Mouse (Mus musculus): ENCODE measurements at regions not wholly inside any gene's neighbourhood (a gene's known extent, or its start where the extent isn't known, plus 50 kb on each side); places are given as distances from the start of the nearest gene placed in this dataset.

DNA sequence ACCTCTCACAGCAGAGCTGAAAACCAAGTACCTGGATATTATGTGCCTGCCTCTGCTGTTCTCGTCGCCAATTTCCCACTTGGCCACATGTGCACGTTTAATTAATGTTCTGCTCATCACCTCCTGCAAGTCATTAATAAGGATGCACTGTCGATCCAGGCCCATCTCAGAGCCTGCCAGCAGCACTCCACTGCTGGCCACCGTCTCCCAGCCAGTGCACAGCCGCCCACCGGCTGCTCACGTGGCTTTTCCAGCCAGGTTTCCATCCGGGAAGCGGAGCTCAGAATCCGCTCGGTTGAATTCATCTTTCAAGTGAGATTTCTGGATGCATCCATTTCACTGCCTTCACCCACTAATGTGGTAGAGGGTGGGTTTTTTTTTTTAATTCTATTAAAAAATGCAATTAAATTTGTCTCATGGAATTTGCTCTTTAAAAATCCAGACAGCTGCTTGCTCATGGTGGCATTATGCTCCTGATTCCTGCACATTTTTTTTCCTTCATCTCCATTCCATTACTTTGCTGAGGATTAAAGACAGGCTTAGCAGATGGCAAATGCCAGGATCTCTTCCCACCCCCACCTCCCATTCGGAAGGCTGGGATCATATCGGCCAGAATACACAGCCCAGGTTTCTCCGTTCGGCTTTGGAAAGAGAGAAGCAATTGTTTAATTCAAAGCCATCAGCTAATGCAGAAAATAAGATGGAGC lies 113.9 kb upstream of the Lmo4 start:
- peak overlapping the region; percentile 73 for H3K27ac ChIP-seq
- peak overlapping the region; percentile 14; the same call in 1 of the 2 replicates for H3K4me3 ChIP-seq
- intact Hi-C loops (cut with DNase I) = no loop called here

DNA sequence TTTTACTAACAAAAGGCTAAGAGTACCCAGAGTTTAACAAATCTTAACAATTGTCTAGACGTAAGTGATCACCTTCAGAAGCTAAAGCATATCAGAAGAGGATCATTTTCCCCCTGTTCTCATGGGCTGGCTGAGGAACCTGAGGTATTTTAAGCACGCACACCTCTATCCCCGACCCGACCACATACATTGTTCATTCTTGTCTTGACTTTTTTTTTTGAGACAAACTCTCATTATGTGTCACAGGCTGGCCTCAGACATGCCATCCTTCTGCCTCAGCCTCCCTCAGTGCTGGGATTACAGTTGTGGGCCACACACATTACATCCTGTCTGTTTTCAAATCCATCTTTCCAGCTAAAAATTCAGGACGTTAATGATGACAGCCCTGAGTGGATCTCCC lies 105.7 kb upstream of the Lmo4 start:
- Histone ChIP-seq H3K4me3 (no peak overlapping the region), H3K27ac (no peak overlapping the region)
- TF ChIP-seq CTCF (IDR thresholded peaks at IDR 0.05) = no peak
- no peak for DNase-seq (ENCODE audit: extremely low spot score in 1 of 2, low spot score in 2 of 2)
- intact Hi-C loops (cut with DNase I) = no loop called here

More for the DNA sequence above, 113.9 kb upstream of the Lmo4 start:
- DNase-seq (ENCODE audit: extremely low spot score in 1 of 2, low spot score in 2 of 2) = peak; percentile 45 to 49
- TF ChIP-seq CTCF (IDR thresholded peaks at IDR 0.05) = no peak

DNA sequence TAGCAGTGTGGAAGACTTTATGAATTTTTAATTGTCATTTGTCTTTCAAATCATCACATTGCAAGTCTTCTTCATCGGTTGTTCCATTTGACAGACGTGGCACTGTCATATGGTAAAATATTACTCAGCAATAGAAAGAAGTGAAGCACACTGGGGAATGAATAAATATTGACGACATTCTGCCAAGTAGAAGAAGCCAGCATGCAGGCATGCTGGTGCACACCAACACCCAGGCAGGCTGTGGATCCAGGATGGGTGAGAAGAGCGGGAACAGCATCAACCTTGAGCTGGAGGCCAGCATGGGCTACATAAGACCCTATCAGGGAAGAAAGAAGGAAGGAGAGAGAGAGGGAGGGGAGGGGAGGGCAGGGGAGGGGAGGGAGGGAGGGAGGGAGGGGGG lies 103.6 kb upstream of the Lmo4 start:
- H3K4me3 ChIP-seq = no peak overlapping the region
- TF ChIP-seq CTCF (IDR thresholded peaks at IDR 0.05) = no peak
- intact Hi-C loops (cut with DNase I) = no loop called here
- no peak overlapping the region for H3K27ac ChIP-seq
- no peak for DNase-seq (ENCODE audit: extremely low spot score in 1 of 2, low spot score in 2 of 2)

DNA sequence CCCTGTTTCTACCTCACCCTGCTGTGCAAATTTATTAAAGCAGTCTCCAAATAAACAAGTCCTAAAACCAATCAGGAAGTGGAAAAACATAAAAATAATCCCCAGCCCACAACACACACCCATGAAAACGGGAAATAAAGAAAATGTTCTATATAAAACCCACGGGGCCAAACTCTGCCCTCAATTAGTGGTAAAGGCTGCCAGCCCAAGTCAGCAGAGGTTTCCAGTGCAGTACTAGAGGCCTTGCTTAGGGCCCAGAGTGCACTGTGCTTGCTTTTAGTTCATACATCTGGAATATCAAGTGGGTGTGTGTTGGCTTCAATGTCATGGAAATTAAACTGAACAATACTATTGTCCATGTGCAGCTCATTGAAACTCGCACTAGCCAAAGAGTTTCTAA lies 102.5 kb upstream of the Lmo4 start:
- Histone ChIP-seq H3K4me3 (no peak overlapping the region), H3K27ac (no peak overlapping the region)
- DNase-seq (ENCODE audit: extremely low spot score in 1 of 2, low spot score in 2 of 2) = no peak
- intact Hi-C loops (cut with DNase I) = no loop called here
- TF ChIP-seq CTCF (IDR thresholded peaks at IDR 0.05) = no peak

DNA sequence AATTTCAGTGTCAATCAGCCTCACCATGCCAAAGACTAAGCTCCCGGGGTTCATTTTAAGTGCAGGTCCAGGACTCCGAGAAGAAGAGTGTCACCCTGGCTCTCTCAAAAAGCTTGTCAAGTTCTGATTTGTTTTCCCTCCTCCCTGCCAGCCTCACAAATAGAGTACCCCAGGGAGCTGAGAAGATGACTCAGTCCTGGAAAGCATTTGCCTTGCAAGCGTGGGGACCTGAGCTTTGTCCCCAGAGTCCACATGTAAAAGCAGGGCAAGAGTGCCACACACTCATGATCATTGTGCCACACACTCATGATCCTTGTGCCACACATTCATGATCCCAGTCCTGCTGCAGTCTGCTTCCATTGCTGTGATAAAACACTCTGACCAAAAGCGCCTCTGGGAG lies 100.4 kb upstream of the Lmo4 start:
- Histone ChIP-seq H3K27ac (no peak overlapping the region), H3K4me3 (no peak overlapping the region)
- intact Hi-C loops (cut with DNase I) = no loop called here
- no peak for DNase-seq (ENCODE audit: extremely low spot score in 1 of 2, low spot score in 2 of 2)
- no peak for TF ChIP-seq CTCF (IDR thresholded peaks at IDR 0.05)

DNA sequence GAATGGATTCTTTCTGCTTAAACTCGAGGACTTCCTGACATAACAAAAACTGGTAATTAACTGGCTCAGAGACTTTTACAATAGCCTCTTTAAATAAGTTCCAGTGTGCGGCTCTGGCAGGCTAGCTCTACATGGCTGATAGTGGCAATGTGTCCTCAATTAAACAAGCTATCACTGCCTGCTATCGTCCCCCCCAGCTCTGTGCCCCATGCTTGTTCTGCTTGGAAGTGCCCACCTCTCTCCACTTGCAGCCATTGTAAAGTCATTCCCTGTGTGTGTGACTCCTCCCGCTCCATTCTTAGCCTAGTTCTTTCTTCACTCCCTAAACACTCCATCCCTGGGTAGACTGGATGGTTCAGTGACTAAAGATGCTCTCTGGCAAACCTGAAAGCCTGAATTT lies 99.9 kb upstream of the Lmo4 start:
- H3K4me3 ChIP-seq = no peak overlapping the region
- TF ChIP-seq CTCF (IDR thresholded peaks at IDR 0.05) = no peak
- no peak overlapping the region for H3K27ac ChIP-seq
- DNase-seq (ENCODE audit: extremely low spot score in 1 of 2, low spot score in 2 of 2) = no peak
- intact Hi-C loops (cut with DNase I) = no loop called here

DNA sequence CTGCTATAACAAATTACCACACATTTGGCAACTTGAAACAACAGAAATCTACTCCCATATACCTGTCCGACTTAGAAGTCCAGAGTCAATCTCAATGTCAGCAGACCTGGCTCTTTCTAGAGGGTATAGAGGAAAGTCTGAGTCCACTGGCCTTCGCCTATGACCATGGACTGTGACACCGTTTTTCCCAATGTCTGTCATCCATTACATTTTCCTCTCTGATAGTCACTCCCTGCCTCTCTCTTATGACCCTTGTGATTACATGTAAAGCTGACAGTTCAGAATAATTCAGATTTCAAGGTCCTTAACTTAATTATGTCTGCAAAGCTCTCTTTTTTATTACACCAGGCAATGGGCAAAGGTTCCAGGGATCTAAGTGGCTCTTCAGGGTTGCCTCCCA lies 97.6 kb upstream of the Lmo4 start:
- intact Hi-C loops (cut with DNase I) = no loop called here
- no peak overlapping the region for H3K27ac ChIP-seq
- H3K4me3 ChIP-seq = no peak overlapping the region
- no peak for TF ChIP-seq CTCF (IDR thresholded peaks at IDR 0.05)
- no peak for DNase-seq (ENCODE audit: extremely low spot score in 1 of 2, low spot score in 2 of 2)

DNA sequence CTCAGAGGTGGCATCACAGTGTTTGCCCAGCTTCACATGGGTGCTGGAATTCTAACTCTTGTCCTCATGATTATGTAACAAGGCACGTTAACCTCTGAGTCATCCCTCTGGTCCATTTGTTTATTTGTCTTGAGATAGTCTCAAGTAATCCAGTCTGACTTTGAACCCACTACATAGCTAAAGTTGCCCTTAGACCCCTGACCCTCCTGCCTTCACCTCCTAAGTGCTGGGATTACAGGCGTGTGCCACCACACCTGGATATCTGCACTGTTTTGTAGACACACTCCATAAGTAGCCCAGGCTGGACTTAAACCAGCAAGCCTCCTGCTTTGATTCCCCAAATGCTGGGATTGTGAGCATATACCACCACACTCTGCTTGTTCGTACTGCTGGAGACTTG lies 96.0 kb upstream of the Lmo4 start:
- intact Hi-C loops (cut with DNase I) = no loop called here
- Histone ChIP-seq H3K27ac (no peak overlapping the region), H3K4me3 (no peak overlapping the region)
- no peak for TF ChIP-seq CTCF (IDR thresholded peaks at IDR 0.05)
- DNase-seq (ENCODE audit: extremely low spot score in 1 of 2, low spot score in 2 of 2) = no peak

DNA sequence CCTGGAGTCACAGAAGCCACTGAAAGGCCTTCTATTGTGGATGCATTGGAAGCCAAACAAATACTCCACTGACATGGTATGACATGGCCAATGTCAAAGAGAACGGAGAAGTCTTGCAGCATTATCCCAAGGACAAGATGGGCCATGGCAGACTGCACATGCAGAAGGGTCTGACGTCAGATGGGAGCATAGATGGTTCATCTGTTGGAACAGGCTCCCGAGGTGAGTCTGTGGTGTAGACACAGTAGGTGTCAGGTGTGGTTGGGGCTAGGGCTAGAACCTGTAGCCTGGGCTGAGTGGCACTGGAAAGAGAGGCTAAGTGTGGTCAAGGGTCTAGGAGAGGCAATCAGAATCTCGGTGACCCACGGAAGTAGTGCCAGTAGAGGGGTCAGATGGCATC lies 94.2 kb upstream of the Lmo4 start:
- Histone ChIP-seq H3K27ac (no peak overlapping the region), H3K4me3 (no peak overlapping the region)
- no peak for TF ChIP-seq CTCF (IDR thresholded peaks at IDR 0.05)
- DNase-seq (ENCODE audit: extremely low spot score in 1 of 2, low spot score in 2 of 2) = no peak
- intact Hi-C loops (cut with DNase I) = no loop called here

DNA sequence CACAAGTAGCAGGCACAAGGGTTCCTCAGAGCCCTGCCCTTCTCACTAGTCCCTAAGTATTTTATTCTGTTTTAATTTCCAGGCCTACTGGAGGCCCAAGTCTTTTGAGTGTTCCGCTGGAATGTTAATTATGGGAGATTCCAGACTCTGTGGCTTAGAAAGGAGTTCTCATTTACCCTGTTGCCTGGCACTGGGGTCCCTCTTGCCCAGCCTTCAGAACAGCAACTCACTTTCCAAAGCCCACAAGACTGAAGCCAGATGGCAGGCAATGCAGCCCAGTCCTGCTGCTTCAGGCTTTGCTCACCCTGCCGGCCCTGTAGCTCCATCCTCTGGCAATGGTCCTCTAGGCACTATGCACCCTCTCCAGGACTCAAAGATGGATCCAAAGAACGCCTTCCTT lies 84.5 kb upstream of the Lmo4 start:
- intact Hi-C loops (cut with DNase I) = no loop called here
- H3K4me3 ChIP-seq = no peak overlapping the region
- no peak overlapping the region for H3K27ac ChIP-seq
- TF ChIP-seq CTCF (IDR thresholded peaks at IDR 0.05) = no peak; the same call in 1 of the 2 replicates
- peak in 1 of 2 experiments; percentile 21 for DNase-seq (ENCODE audit: extremely low spot score in 1 of 2, low spot score in 2 of 2)

DNA sequence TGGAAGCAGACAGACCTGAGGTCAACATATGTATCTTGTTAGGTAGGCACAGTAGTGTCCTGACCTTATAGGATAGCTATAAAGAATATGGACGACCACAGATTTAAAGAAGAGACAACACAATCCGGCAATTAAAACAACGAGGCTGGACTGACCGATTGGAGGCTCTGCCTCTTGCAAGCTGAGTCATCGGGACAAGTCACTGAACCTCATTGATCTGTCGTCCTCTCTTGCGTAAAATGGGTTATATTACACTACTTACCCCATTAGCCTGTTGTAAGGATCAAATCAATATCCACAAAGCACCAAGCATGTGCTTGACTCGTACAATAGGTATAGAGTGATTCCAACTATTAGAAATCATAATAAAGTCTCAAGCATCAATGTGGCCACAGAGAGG lies 81.1 kb upstream of the Lmo4 start:
- Histone ChIP-seq H3K4me3 (no peak overlapping the region), H3K27ac (no peak overlapping the region)
- DNase-seq (ENCODE audit: extremely low spot score in 1 of 2, low spot score in 2 of 2) = no peak
- intact Hi-C loops (cut with DNase I) = no loop called here
- no peak for TF ChIP-seq CTCF (IDR thresholded peaks at IDR 0.05)

DNA sequence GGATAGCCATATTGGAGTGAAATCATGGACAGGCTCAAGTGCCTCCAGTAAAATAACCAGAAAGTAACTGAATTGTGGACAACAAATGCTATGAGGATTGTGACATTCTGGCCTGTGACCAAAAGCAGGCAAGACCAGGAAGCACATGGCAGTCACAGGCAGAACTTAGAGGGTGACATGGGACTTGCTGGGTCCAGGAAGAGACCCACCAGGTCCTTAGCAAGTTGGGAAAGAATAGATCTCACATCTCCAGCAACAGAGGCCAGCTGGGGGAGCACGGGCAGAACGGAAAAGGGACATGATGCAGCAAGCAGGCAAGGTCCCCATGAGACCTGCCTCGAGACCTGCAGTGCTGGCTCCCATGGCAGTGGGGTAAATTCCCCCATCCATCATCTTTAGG lies 79.3 kb upstream of the Lmo4 start:
- Histone ChIP-seq H3K4me3 (no peak overlapping the region), H3K27ac (no peak overlapping the region)
- no peak for DNase-seq (ENCODE audit: extremely low spot score in 1 of 2, low spot score in 2 of 2)
- intact Hi-C loops (cut with DNase I) = no loop called here
- TF ChIP-seq CTCF (IDR thresholded peaks at IDR 0.05) = no peak

DNA sequence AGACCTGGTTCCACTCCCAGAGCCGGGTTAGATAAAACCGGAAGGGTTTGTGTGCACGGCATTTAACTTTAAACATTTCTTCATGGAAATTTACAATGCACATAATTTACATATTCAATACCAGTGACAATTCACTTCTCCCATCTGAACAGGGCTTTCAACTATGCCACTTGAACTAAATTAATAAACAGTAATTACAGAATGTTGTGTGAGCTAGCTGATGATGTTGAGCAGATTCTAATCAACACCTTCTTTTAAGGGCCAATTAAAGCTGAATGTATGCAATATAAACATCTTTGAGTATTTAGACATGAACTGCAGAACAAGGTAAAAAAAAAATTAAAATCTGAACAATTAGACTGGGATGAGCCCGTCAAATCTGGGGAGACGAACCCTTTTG lies 68.1 kb upstream of the Lmo4 start:
- TF ChIP-seq CTCF (IDR thresholded peaks at IDR 0.05) = no peak
- DNase-seq (ENCODE audit: extremely low spot score in 1 of 2, low spot score in 2 of 2) = no peak
- Histone ChIP-seq H3K4me3 (no peak overlapping the region), H3K27ac (no peak overlapping the region)
- intact Hi-C loops (cut with DNase I) = loop anchor here (5.0 kb wide), 1 partner anchor 124 kb away; no protein-coding TSS in a partner anchor
